Mouse (Mus musculus): ENCODE data around the gene Dnase1l2. TPM values are rescaled to one million over a fixed set of nuclear protein-coding genes. Genes with fewer than 3 reads are reported as not detected.

Gene Dnase1l2
- 5.4 and 8.7 TPM in 2 replicates for polyA plus RNA-seq (2015; fragmentation: Nextera tagmentation; extraction: Ambion mirVana)

DNA sequence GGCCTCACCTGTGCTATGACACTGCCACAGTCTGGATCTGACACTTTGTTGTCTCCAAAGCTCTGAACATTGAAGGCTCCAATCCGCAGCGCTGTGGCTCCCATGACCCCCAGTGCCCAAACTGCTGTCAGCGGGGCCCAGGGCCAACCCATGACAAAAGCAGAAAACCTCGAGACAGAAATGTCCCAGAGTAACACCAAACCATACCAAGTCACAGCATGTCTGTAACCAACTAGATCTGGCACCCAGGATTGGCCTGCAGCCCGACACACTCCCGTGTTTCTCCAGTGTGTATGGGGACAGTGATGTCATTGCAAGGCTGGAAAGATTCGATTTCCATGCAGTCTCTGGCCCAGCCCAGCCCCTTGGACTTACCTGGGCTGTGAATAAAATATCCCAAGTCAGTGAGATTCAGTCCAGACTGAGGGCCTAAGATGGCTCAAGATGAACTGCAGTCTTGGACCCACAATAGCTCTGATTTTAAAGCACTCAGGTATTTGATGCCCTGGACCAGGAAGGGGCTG, at the start of gene Dnase1l2:
Dnase1l2 (minus strand) TSS at position 474 of the 524 bp plus-strand sequence.
- Histone ChIP-seq H3K4me2 (no peak within 1 kb of the TSS), H3K9me3 (replicated peaks) (no peaks in the 10 kb centered on the region), H3K9ac (replicated peaks) (no peak within 1 kb of the TSS), H3K4me1 (no peaks in the 10 kb centered on the region), H3K4me3 (replicated peaks) (no peak within 1 kb of the TSS), H3K27me3 (replicated peaks) (no peaks in the 10 kb centered on the region), H3K27ac (replicated peaks) (no peak within 1 kb of the TSS), H3K36me3 (peaks cover 87% of the 10 kb centered on the region)
- no peak for ATAC-seq (ENCODE audit: low FRiP score)
- WGBS, result 88% methylated on average over 7 of the region's 7 CpGs

- 68% methylated on average over 4 of the region's 4 CpGs for WGBS
- Histone ChIP-seq H3K27ac (replicated peaks) (peak overlapping the region; percentile 96), H3K9ac (replicated peaks) (peak overlapping the region; percentile 98), H3K36me3 (no peaks in the 10 kb centered on the region), H3K4me1 (peaks cover 60% of the 10 kb centered on the region), H3K4me2 (peak overlapping the region; percentile 87), H3K4me3 (replicated peaks) (peak overlapping the region; percentile 95), H3K9me3 (replicated peaks) (no peaks in the 10 kb centered on the region), H3K27me3 (replicated peaks) (no peaks in the 10 kb centered on the region)
- no peak for ATAC-seq (ENCODE audit: low FRiP score)
Observed at GRCm38 (mm10) chr17:24490399-24490798, 47.5 kb upstream of the Dnase1l2 start.

DNA sequence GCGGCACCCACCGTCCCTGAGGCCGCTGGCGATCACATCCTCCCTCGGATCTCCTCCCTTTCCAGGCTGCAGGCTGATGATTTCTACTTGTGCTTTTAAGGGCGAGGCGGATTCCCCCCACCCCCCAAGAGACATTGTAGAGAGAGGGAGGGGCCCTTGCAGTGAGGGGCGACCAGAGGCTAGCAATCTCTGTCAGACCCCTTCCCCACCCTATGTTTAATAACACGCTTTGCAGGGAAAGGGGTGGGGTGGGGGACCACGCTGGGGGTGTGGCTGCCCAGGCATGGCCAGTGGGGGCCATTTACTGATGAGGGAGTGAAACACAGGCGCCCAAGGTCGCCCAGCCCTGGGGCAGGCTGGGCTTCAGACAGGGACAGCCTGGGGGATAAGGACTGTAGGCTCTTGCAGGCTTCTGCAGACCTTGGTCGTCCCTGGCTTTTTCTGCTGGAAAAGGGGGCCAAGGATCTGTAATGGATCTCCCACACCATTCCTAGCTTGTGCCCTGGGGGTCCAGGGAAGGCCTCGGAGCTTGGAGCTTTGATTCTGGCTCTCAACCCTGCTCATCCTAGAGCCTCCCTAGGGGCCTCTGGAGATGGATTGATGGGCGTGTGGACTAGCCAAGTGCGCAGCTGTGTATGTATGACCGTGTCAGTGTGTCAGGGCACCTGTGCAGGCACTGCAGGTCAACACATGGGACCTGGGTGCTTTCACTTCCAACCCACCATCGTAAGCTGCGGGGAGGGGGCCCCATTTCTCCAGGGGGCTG, 46.5 kb upstream of the Dnase1l2 start:
- peak overlapping the region; percentile 98 for H3K9ac ChIP-seq (replicated peaks)
- H3K4me2 ChIP-seq, result peak overlapping the region; percentile 87
- WGBS, result 8% methylated on average over 19 of the region's 19 CpGs
- peaks cover 54% of the 10 kb centered on the region for H3K4me1 ChIP-seq
- peak overlapping the region; percentile 96 for H3K27ac ChIP-seq (replicated peaks)
- ATAC-seq (ENCODE audit: low FRiP score), result peak; percentile 48
- no peaks in the 10 kb centered on the region for H3K9me3 ChIP-seq (replicated peaks)
- no peaks in the 10 kb centered on the region for H3K36me3 ChIP-seq
- H3K4me3 ChIP-seq (replicated peaks), result peak overlapping the region; percentile 95
- H3K27me3 ChIP-seq (replicated peaks), result no peaks in the 10 kb centered on the region

DNA sequence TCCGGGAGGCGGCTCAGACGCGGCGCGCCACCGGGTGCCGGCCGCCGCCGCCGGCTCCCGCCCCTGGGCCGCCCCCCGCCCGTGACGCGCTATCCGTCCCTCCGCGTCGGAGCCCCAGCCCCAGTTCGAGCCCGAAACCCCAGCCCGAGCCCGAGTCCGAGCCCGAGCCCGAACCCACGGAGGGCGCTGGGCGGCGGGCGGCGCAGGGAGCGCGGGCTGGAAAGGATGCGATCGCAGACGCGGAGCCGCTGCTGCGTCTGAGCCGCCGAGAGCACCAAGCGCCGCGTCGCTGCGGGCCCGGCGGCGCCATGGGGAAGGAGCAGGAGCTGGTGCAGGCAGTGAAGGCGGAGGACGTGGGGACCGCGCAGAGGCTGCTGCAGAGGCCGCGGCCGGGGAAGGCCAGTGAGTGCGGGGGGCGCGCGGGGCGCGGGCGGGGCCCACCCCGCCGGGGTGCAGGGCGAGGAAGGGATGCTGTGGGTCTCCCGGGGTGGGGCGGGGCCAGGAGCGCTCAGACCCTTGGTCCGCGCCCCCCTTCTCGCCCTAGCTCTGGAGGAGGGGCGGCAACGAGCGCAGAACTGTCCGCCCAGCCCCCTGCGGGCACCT, 45.9 kb upstream of the Dnase1l2 start:
- under 1% methylated on average over 58 of the region's 81 CpGs for WGBS
- ATAC-seq (ENCODE audit: low FRiP score), result peak; percentile 84

DNA sequence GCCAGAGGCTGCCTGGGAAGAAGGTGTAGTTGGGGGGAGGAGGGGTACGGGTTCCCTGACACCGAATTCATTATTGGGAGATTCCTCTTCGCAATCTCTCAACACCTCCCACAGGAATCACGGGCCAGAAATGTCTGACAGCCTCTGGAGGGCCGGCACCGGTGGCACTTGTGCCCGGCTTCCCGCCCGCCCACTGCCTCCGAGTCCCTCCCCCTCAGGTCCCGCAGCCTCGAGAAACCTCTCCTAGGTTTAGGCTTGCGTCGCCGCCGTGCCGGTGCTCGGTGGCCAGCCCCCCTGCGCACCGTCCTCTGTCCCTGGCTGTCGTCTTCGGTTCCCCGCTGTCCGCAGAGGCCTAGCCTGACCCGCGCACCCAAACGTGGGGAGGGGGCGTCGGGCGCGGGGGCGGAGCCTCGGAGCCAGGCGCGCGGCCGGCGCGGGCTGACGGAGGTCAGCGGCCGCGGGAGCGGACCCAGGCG, 45.3 kb upstream of the Dnase1l2 start, which contains the start of gene Caskin1:
Caskin1 (plus strand) TSS at position 416 of the 476 bp plus-strand sequence.
- Histone ChIP-seq H3K27me3 (replicated peaks) (no peaks in the 10 kb centered on the region), H3K4me1 (peaks cover 51% of the 10 kb centered on the region), H3K9ac (replicated peaks) (peak within 1 kb of the TSS; percentile 98), H3K4me3 (replicated peaks) (peak within 1 kb of the TSS; percentile 95), H3K9me3 (replicated peaks) (no peaks in the 10 kb centered on the region), H3K4me2 (peak within 1 kb of the TSS; percentile 87), H3K36me3 (no peaks in the 10 kb centered on the region), H3K27ac (replicated peaks) (peak within 1 kb of the TSS; percentile 96)
- ATAC-seq (ENCODE audit: low FRiP score), result peak; percentile 71
- under 1% methylated on average over 45 of the region's 45 CpGs for WGBS

More for the DNA sequence above, 45.9 kb upstream of the Dnase1l2 start:
- Histone ChIP-seq H3K36me3 (no peaks in the 10 kb centered on the region), H3K27ac (replicated peaks) (peak overlapping the region; percentile 96), H3K4me2 (peak overlapping the region; percentile 87), H3K9me3 (replicated peaks) (no peaks in the 10 kb centered on the region), H3K4me1 (peaks cover 51% of the 10 kb centered on the region), H3K9ac (replicated peaks) (peak overlapping the region; percentile 98), H3K4me3 (replicated peaks) (peak overlapping the region; percentile 95), H3K27me3 (replicated peaks) (no peaks in the 10 kb centered on the region)

DNA sequence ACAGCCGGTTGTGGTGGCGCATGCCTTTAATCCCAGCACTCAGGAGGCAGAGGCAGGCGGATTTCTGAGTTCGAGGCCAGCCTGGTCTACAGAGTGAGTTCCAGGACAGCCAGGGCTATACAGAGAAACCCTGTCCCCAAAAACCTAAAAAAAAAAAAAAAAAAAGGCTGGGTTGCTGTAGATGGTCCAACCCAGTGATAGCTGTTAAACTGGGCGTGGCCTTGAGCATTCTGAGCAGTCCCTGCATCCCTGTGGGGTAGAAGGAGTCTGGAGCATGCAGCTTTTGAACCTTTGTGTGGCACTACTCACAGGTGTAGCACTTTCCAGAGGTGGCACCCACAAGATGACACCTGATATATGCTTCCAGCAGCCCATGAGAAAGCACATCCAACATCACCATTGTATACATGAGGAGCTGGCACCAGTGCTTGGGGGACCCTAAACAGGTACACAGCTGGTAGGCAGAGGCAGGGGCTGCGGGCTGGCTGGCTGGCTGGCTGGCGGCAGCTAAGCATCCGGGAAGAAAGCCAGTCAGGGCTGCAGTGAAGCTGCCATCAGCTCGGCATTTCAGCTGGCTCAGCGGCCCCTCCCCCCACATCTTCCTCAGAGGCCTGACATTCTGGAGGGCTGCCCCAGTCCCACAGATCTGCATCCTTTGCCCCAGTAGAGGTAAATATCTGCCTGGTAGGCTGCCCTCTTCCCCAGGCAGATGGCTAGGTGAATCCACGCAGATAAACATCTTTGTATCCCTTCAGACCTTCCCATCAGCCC, 42.4 kb upstream of the Dnase1l2 start:
- Histone ChIP-seq H3K4me2 (no peak overlapping the region), H3K9me3 (replicated peaks) (no peaks in the 10 kb centered on the region), H3K9ac (replicated peaks) (0 out of 2 replicates have a peak overlapping the region, but pooled peaks have one; percentile 14), H3K27me3 (replicated peaks) (no peaks in the 10 kb centered on the region), H3K4me1 (peaks cover 32% of the 10 kb centered on the region), H3K36me3 (no peaks in the 10 kb centered on the region), H3K4me3 (replicated peaks) (no peak overlapping the region), H3K27ac (replicated peaks) (peak overlapping the region; percentile 78)
- 44% methylated on average over 11 of the region's 11 CpGs for WGBS
- ATAC-seq (ENCODE audit: low FRiP score), result no peak

DNA sequence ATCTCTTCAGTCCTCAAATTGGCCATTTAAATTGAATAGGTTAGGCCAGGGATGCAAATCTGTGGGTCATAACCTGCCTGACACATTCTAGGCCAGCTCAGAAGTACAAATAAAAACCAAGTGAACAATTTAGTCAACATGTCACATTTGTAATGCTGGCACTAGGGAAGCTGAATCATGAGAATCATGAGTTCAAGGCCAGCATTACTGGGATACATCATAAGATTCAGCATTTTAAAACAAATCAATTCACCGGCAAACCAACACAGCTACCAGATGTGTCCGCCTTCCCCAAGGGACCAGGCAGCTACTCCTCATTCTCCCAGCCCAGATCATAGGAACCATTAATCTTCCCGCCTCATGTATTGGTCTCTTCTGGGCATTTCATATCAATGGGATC, 40.6 kb upstream of the Dnase1l2 start:
- H3K4me1 ChIP-seq, result peaks cover 27% of the 10 kb centered on the region
- H3K27ac ChIP-seq (replicated peaks), result no peak overlapping the region
- no peaks in the 10 kb centered on the region for H3K9me3 ChIP-seq (replicated peaks)
- no peaks in the 10 kb centered on the region for H3K27me3 ChIP-seq (replicated peaks)
- no peak for ATAC-seq (ENCODE audit: low FRiP score)
- no peaks in the 10 kb centered on the region for H3K36me3 ChIP-seq
- no peak overlapping the region for H3K4me3 ChIP-seq (replicated peaks)
- H3K9ac ChIP-seq (replicated peaks), result no peak overlapping the region
- H3K4me2 ChIP-seq, result no peak overlapping the region
- 49% methylated on average over 3 of the region's 3 CpGs for WGBS

DNA sequence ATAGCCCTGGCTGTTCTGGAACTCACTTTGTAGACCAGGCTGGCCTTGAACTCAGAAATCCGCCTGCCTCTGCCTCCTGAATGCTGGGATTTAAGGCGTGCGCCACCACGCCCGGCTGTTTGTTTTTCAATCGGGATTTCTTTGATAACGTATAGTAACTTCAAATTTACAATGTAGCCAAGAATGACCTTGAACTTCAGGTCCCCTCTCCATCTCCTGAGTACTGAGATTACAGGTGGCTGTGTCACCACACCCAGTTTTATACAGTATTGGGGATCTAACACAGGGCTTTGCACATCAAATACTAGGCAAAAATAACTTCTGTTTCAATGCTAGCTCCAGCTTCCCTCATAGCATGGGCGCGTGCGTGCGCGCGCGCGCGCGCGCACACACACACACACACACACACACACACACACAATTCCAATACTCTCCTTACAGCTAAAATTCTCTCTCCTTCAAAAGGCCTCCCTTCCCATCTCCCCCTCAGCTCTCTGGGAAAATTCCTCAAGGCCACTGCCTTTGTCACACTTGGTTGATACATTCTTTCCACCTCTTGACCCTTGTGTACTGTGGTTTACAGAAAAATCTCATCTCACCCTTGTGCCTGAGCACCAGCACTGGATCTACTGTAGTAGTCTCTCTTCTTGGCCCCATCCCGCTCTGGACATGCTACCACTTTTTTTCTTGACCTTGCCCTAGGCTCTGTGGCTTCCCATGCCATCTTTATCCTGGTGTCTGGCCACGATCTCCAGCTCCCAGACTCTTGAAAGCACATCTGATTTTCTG, 38.3 kb upstream of the Dnase1l2 start:
- H3K36me3 ChIP-seq, result peaks cover 13% of the 10 kb centered on the region
- no peak overlapping the region for H3K27ac ChIP-seq (replicated peaks)
- H3K9ac ChIP-seq (replicated peaks), result no peak overlapping the region
- WGBS, result 96% methylated on average over 20 of the region's 20 CpGs
- H3K27me3 ChIP-seq (replicated peaks), result no peaks in the 10 kb centered on the region
- ATAC-seq (ENCODE audit: low FRiP score), result no peak
- H3K4me1 ChIP-seq, result peaks cover 33% of the 10 kb centered on the region
- H3K4me2 ChIP-seq, result no peak overlapping the region
- no peak overlapping the region for H3K4me3 ChIP-seq (replicated peaks)
- H3K9me3 ChIP-seq (replicated peaks), result no peaks in the 10 kb centered on the region

GRCm38 (mm10) chr17:24480201-24480826, 37.4 kb upstream of the Dnase1l2 start:
- H3K4me2 ChIP-seq, result no peak overlapping the region
- no peak for ATAC-seq (ENCODE audit: low FRiP score)
- no peaks in the 10 kb centered on the region for H3K9me3 ChIP-seq (replicated peaks)
- no peak overlapping the region for H3K4me3 ChIP-seq (replicated peaks)
- peaks cover 29% of the 10 kb centered on the region for H3K4me1 ChIP-seq
- peak overlapping the region; percentile 54 for H3K27ac ChIP-seq (replicated peaks)
- no peaks in the 10 kb centered on the region for H3K27me3 ChIP-seq (replicated peaks)
- WGBS, result 61% methylated on average over 3 of the region's 3 CpGs
- H3K36me3 ChIP-seq, result peaks cover 22% of the 10 kb centered on the region
- H3K9ac ChIP-seq (replicated peaks), result no peak overlapping the region

- Histone ChIP-seq H3K27me3 (replicated peaks) (no peaks in the 10 kb centered on the region), H3K9me3 (replicated peaks) (no peaks in the 10 kb centered on the region), H3K27ac (replicated peaks) (no peak overlapping the region), H3K4me2 (peak overlapping the region; percentile 62), H3K4me1 (peaks cover 33% of the 10 kb centered on the region), H3K4me3 (replicated peaks) (peak overlapping the region; percentile 77), H3K36me3 (peaks cover 27% of the 10 kb centered on the region), H3K9ac (replicated peaks) (no peak overlapping the region)
- WGBS, result 31% methylated on average over 1 of the region's 1 CpGs
- ATAC-seq (ENCODE audit: low FRiP score), result no peak
Observed at GRCm38 (mm10) chr17:24479431-24479830, 36.5 kb upstream of the Dnase1l2 start.

All from neural tube, embryonic 15.5 days (tissue).